Mouse (Mus musculus) regulatory T cell (primary cell): ENCODE measurements around the gene Fgfr2.

Experiments
- in situ Hi-C: fragments of 300-600 bp; cut with MboI, MseI; formaldehyde crosslinking; loops from one replicate; pipeline ENCODE4 v1.15.1; 2025; ENCODE audit warnings: high pct_unique_total_duplicates

Gene Fgfr2

DNA sequence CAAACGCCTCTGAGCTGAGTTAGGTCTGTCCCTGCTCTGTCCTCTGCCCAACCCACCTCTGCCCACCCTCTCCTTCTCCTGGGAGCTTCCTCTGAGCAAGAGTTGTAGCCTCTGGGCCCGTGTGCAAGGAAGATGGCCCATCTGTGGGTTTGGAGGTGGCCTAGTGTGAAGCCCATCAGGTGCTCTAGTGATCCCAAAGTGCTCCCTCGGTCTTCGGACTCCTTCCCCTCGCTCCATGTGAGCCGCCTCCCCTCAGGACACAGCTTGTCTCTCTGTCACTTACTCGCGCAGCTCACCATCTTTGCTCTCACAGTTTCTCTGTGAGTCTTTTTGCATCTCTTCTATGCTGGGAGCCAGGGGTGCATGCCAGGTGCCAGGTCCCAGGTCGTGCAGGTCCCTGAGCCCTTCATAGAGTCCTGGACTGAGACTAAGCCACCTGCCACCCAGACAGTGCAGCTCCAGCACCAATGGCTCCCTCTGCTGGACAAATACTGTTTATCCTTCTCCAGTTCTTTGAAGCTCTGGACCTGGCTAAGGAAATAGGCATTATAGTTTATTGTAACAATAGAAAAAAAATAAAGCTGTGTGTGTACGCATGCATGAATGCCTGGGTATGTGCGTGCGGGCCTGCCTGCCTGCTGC, 484.6 kb downstream of the Fgfr2 start:
- in situ Hi-C loops = no loop called here

DNA sequence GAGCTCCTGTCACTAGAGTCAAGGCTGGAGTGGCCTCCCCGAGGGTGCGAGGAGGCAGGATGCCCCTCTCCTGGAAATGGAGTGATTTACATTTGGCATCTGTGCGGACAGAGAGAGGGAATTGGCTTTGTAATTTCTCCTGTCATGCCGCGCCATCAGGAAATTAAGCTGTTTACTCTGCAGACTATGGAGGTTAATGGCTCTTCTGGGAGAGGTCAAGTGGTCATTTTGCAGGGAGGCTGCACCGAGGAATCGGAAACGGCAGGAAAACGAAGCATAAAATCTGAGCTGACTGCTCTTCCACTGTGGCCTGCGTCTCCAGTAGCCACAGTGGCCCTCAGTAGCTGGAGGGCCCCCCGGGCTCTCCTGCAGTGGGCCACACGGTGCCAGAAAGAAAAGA, 485.9 kb downstream of the Fgfr2 start:
- in situ Hi-C loops = no loop called here

DNA sequence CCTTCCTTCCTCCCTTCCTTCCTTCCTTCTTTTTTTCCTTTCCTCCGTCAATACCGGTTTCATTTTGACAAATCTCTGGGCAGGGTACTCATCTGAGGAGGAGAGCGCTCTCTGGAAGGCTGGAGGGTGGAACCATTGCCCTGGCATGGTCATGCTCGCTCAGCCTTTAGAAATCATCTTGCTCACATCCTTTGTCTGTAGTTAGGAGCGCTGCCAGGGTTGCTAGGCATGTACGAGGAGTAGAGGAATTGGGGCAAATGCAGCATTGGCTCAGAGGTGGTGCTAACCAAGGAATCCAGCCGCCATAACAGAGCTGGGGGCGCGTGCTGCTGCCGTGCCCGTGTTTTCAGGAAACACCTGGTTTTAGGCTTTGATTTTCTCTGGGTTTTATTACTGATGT, 491.8 kb downstream of the Fgfr2 start:
- in situ Hi-C loops = no loop called here

DNA sequence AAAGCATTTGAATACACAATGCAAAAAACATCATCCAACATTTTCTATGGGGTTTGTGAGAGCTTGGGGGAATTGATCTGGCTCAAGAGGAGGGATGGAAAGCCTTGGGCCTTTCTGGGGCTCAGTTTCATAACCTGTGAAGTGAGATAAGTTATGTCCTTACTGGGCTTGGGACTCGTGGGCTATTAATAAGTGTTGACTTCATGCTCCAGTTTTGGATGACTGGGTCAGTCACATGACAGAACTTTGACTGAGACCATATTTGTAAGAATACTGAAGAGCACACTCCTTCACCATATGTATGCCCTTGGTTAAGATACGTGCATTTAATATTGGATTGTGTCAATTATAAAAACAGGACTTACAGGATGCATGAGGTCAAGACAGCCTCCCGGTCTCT, 495.7 kb downstream of the Fgfr2 start:
- in situ Hi-C loops = no loop called here

DNA sequence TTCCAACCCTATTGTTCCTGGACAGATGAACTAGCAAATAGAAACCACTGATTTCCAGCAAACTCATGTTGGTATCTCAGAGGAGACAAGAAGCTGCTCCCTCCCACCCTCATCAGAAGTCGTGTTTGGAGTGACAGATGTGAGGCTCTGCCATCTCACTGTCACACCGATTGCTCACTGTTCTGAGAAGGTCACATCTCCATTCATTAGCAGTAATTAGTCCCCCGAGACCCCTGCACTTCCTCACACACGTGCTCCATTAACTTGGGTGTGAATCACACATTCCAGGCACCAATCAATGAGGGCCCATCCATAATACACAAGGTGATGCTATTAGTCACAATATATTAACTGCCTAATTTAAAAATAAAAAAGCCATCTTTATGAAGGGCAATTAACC, 497.0 kb downstream of the Fgfr2 start:
- in situ Hi-C loops = no loop called here

DNA sequence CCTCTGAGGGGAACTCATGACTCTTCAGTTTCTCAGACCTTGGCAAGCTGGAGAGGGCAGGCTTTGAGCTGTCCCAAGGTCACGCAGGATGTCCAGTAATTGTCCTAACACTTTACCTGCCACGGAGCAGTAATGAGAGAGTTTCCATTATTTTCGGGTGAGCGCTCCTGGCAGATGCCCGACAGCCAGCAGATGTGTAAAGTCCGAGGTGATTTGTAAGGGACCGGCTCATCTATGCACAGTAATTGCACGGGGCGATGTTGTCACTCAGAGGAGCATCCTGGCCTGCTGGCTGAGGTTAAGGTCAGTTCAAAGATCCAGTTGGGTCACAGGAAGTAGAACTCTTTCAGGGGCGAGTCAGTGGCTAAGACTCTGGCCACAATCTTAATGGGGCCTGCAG, 499.0 kb downstream of the Fgfr2 start:
- in situ Hi-C loops = no loop called here

GRCm38 (mm10) chr7:132619975-132620918, 502.9 kb downstream of the Fgfr2 start:
- in situ Hi-C loops = no loop called here

DNA sequence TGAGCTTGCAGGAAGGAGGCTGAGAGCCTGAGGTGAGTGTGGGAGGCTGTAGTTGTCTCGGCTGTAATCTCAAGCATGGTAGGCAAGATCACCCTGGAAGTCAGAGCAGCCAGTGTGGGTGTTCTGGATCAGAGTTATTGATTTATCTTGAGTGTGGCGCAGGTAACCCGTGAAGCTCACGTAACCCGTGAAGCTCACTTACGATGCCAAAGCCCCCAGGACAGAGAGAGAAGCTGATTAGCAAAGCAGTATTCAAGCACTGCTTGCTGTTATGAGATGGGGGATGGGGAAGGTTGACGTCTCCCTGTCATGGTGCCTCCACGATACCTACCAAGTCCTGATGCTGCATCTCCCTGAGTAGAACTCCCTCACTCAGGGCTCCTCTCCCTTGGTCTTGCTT, 503.6 kb downstream of the Fgfr2 start:
- in situ Hi-C loops = no loop called here

GRCm38 (mm10) chr7:132617021-132617564, 506.1 kb downstream of the Fgfr2 start:
- in situ Hi-C loops = no loop called here

- in situ Hi-C loops = no loop called here
Measured at GRCm38 (mm10) chr7:132616391-132616790, 506.8 kb downstream of the Fgfr2 start.

- in situ Hi-C loops = no loop called here
Measured at GRCm38 (mm10) chr7:132615346-132615745, 507.8 kb downstream of the Fgfr2 start.

DNA sequence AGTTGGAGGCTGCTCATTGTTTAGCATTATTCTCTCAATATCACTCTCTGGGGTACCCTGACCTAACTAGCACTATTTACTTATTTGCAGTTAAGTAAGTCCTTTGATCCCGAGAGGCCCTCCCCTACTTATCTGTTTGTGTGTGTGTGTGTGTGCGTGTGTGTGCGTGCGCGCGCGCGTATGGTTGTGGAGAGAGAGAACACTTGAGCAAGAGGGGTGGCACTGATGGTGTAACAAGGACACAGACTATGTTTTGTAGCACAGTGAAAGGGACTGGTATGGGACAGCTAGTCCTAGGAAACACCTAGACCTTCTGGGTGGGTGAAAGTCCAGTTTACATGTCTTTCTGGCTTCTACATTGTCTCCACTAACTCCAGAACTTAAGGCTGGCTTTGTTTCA, 511.6 kb downstream of the Fgfr2 start:
- in situ Hi-C loops = no loop called here

- in situ Hi-C loops = no loop called here
Measured at GRCm38 (mm10) chr7:132610468-132611318, 512.5 kb downstream of the Fgfr2 start, which contains the start of gene Lhpp. Gene Lhpp (plus strand): TSS chr7:132610638.

DNA sequence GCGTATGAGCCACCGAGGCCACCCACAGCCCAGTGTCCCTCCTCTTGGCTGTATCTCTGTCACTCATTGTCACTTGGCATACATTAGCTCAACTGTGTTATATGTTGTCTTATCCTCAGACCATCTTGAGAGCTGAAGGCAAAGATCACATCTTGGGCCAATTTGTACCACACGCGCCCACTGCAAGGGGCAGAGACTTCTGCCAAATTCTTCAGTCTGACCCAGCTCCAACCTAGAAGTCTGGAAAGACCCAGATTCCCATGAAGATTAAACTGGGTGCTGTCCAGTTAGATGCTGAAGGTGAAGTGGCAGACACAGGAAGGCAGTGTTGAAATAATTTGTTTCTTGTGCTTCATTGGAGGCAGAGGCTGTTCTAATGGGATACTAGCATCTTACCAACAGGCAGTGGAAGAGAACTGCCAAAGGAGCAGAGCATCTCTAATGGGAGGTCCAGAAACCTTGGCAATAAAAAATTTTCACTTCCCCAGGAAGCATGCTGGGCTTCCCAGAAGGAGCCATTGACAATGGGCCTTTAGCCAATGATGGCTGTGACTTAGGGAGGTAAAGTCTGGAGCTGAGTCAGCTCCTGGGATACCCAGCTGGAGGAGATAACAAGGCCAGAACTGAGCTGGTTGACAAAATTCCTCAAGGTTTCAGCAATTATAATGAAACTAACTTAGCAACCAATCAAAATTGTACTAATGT, 514.7 kb downstream of the Fgfr2 start:
- in situ Hi-C loops = no loop called here

GRCm38 (mm10) chr7:132605689-132606088, 517.5 kb downstream of the Fgfr2 start:
- in situ Hi-C loops = no loop called here

DNA sequence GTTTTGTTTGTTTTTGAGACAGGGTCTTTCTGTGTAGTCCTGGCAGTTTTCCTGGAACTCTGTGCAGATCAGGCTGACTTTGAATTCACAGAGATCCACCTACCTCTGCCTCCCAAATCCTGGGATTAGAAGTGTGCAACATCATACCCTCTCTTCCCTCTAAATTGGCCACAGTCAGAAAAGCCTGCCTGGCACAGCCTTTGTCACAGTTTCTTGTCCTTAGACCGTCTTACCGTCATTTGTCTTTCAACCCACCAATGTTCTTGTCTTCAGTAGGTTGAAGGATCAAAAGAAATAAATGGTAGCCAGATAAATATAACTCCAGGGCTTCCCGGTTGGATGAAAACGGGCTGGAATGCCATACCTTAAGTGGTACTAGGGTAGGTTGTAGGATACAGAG, 518.4 kb downstream of the Fgfr2 start:
- in situ Hi-C loops = no loop called here

DNA sequence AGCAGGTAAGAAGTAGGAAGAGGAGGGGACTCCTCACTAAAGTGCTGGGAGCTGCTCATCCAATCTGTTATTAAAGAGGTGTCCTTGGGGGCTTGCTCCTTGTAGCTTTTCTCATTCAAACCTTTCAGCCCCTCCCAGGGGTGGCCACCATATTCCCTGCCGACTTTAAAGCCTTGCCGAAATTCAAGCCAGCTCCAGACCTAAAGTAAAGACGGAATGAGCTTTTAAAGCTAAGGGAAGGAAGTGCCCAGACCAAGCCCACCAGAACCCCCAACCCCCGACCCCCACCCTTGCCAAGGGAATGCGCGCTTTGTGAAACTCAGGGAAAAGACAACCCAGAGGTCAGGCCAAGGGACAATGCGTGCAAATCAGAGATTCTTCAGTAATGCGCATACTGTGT, 522.2 kb downstream of the Fgfr2 start:
- in situ Hi-C loops = no loop called here

- in situ Hi-C loops = no loop called here
Measured at GRCm38 (mm10) chr7:132600026-132600425, 523.1 kb downstream of the Fgfr2 start.

DNA sequence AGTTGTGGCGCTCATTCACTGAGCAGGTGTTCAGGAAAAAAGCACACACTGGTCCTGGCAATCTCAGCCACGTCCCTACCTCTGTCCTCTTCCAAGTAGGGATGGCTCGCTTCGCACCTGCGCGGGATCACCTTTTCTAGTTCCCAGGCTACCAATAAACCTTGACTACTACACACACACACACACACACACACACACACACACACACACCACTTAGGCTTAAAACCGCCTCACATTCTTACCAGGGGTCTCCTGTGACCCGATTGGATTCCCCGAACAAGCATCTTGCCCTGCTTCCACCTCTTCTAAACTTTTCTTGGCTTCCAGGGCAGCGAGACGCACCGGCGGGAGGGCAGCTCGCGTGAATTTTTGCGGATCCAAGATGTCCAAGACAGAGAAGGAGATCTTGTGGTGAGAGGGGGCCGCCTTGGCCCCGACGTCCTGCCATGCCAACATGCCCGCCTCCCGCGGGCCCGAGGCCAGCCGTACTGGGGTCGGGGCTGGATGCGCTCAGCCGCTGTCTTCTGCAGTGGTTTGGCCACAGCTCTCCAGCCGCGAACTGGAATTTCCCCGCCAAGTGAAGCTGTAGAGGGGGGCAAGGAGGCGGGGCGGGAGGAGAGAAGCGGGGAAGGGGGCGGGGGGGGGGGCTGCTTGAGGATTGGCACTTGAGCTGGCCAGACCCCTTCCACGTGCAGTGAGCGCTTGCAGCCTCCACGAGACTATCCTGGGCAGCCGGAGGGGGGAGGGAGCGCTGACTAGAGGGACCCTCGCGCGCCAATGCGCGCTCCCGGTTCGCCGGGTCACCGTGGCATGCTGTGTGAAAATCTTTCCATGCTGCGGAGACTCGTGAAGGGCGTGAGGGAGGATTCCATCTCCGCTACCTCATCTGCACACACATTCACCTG, 523.8 kb downstream of the Fgfr2 start, which contains the start of gene Nkx1-2:
TSS of gene Nkx1-2 (minus strand) at position 567 of the 905 bp plus-strand sequence.
- in situ Hi-C loops = no loop called here
